Mouse (Mus musculus): ENCODE data around the gene Oxct1.

Gene Oxct1

DNA sequence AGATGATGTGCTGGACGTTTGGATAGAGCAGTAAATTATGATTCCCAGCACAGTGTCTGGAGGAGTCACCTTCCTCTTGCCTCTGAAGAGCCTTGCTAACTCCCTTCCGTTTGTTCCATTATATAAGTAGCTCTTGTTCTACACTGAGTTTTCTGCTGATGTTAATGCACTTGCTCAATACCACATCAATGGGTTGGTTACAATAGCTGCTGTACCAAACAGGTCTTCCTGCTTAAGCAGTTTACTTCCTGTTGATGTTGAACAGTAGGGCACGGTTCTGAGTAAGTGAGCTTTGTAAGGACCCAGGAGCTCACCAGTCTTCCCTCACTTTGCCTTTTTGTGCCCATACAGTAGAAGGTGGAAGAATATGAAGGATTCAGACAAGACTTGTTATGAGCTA is 98.5 kb downstream of the Oxct1 start:
- no peak for DNase-seq

- DNase-seq: peak; percentile 84
Measured at GRCm38 (mm10) chr15:4138524-4138923, 112.3 kb downstream of the Oxct1 start.

- no peak for DNase-seq
Measured at GRCm38 (mm10) chr15:4139516-4139915, 113.3 kb downstream of the Oxct1 start.

DNA sequence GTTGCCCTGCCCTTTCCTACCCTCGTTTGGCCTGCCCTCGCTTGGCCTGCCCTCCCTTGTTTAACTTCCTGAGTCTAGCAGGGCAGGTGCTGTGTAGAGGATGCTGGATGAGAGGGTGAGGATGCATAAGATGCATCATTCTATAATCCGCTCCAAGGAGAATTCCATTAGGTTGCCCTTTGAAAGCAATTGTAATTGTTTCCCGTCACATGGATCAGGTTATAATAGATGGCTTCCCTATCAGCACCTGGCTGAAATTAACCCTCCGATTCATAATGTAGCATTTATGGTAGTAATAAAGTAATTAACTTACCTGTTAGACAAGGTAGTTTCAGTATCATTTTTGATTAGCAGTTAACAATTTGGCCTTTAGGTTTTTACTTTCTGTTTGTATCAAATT is 119.2 kb downstream of the Oxct1 start:
- DNase-seq: no peak

- no peak for DNase-seq
Measured at GRCm38 (mm10) chr15:4147700-4148099, 121.5 kb downstream of the Oxct1 start.

- no peak for DNase-seq
Measured at GRCm38 (mm10) chr15:4148649-4149389, 122.6 kb downstream of the Oxct1 start.

DNA sequence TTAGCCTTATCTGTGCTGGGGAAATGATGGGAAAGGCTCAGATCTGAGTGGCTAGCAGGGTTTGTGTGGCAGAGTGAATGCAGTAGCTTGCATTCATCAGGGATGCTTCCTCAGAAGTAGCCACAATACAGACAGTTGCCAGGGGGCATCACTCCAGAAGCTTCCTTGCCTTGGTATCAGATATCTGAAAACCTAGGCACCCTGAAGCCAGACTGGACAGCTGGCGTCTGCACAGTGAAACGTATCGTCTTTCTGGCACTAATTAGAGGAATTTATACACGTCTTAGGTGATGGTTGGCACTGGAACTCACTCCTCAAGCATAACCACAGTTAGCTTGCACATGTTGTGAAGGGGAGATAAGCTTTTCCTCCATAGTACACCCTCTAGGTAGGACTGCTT is 128.5 kb downstream of the Oxct1 start:
- no peak for DNase-seq

DNA sequence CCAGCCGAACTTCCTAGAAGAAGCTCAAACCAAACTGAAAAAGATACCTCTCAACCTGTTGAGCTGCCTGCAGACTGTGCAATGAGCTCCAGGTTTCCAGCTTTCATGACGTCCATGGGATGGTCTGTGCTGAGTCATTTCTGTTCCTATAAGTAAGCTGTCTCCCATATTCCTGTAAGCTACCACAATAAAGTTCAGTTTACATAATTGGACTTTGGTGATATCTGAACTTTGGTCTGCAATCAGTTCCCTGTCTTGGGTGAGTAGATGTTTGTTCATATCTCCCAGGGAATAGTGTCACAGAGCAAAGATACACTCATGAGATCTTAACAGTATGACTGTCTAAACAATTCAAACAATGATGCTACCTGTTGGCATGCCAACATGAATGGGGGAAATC is 141.8 kb downstream of the Oxct1 start:
- no peak for DNase-seq

DNA sequence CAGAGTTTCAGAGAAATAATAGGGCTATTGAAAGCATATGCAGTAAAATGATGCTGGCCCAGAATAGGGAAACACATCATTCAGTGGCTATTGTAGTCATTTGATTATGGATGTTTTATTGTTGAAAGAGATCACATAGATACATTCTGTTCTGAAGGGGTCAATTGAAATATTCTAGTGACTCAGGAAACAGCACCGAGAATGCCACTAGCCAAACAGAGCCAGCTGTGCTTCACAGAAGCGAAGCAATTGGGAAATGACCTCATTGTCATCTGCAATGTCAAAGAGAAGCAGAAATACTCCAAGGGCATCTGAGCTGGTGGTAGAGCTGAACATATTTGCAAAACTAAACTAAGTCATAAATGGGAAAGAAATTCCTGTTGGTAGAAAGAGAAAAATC is 145.4 kb downstream of the Oxct1 start:
- DNase-seq: no peak

- no peak for DNase-seq
Measured at GRCm38 (mm10) chr15:4197913-4198312, 171.7 kb downstream of the Oxct1 start.
